Mouse (Mus musculus) erythroblast, embryonic 14.5 days (primary cell): ENCODE results near the gene Olfr951. TPM values are rescaled to one million over a fixed set of nuclear protein-coding genes. Genes with fewer than 3 reads are reported as not detected.

ENCODE experiments used
- H3K27me3 ChIP-seq: 2 replicates; pipeline ENCODE4 v1.6.1; 2012; ENCODE audit warnings: inconsistent platforms; ENCODE audit not compliant: control insufficient read depth
- H3K36me3 ChIP-seq: 2 replicates; pipeline ENCODE4 v1.6.1; 2012; ENCODE audit warnings: mild to moderate bottlenecking, inconsistent platforms; ENCODE audit not compliant: control insufficient read depth
- H3K4me1 ChIP-seq: 2 replicates; pipeline ENCODE4 v1.6.1; 2012; ENCODE audit warnings: inconsistent platforms; ENCODE audit not compliant: control insufficient read depth
- H3K4me3 ChIP-seq: replicated peaks from 2 replicates; pipeline ENCODE3; 2012; ENCODE audit warnings: moderate library complexity, mild to moderate bottlenecking, inconsistent platforms
- H3K9me3 ChIP-seq: 2 replicates; pipeline ENCODE4 v1.6.1; 2012; ENCODE audit warnings: low read length, inconsistent platforms, mixed read lengths; ENCODE audit not compliant: control insufficient read depth
- GATA1 ChIP-seq: IDR thresholded peaks from 2 replicates; pipeline ENCODE4 v1.6.1; 2012; ENCODE audit warnings: low read length, inconsistent platforms, mixed read lengths
- TAL1 ChIP-seq: IDR thresholded peaks from 3 replicates; pipeline ENCODE4 v1.6.1; 2012; ENCODE audit warnings: low read length, inconsistent platforms, mixed read lengths
- polyA plus RNA-seq: library from polyadenylated mRNA; stranded (reverse); fragments of >175 nt; gene quantifications from 2 replicates; pipeline ENCODE4 v1.2.3, GENCODE M21; 2012

The Olfr951 gene
- polyA plus RNA-seq = not detected in 2 replicates

DNA sequence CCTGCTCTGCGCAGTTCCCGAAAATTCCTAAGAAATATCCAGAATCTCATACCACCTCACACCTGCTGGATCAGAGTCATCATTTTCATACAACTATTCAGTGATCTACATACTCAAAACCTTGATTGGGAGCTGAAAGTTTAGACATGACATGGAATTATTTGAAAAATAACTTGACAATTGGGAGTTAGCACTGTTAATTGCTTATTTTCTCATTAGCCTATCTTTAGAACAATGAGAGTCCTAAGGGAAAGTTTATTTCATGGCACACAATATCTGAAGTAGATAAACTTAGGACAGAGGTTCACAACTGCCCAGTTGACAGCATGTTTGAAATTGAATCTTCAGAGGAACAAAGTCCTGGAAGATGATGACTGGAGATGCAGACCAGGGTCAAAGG lies at the start of gene Olfr951:
Olfr951 (plus strand) TSS at position 301 of the 400 bp plus-strand sequence.
- Histone ChIP-seq H3K27me3 (no peaks in the 10 kb centered on the region), H3K4me1 (no peaks in the 10 kb centered on the region), H3K9me3 (no peaks in the 10 kb centered on the region), H3K4me3 (no peak within 1 kb of the TSS), H3K36me3 (no peaks in the 10 kb centered on the region)
- TF ChIP-seq TAL1 (no peak), GATA1 (no peak)

DNA sequence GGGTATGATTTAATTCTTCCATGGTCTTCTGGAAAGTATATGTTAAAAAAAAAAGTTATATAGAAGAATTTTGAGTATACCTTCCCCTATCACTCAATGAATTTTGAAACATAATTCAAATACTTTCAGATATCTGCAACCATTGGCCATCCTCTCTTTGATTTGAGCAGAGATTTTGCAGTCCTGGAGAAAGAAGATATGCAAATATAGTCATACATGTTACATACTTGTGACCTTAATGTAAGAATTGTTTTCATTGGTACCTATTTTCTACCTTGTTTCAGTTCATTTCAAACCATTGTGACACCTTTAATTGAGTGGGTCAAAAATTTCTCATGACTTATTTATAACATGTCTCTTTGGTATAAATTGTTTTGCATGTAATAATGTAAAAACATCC lies 39.8 kb downstream of the Olfr951 start, which contains the start of gene Olfr952:
Olfr952 (minus strand) TSS at position 101 of the 400 bp plus-strand sequence.
- no peak for TF ChIP-seq TAL1
- no peak for TF ChIP-seq GATA1
- no peaks in the 10 kb centered on the region for H3K9me3 ChIP-seq
- no peaks in the 10 kb centered on the region for H3K27me3 ChIP-seq
- no peak within 1 kb of the TSS for H3K4me3 ChIP-seq
- no peaks in the 10 kb centered on the region for H3K4me1 ChIP-seq
- no peaks in the 10 kb centered on the region for H3K36me3 ChIP-seq

Other genes starting within 250 kb of the Olfr951 start
- gene Olfr943, start 221.1 kb upstream of the Olfr951 start, polyA plus RNA-seq = not detected in 2 replicates
- gene Olfr944, start 185.5 kb upstream of the Olfr951 start, polyA plus RNA-seq = not detected in 2 replicates
- gene Olfr1537, start 137.4 kb upstream of the Olfr951 start, polyA plus RNA-seq = not detected in 2 replicates
- not detected in 2 replicates for gene Olfr945, start 110.6 kb upstream of the Olfr951 start, polyA plus RNA-seq
- not detected in 2 replicates for gene Olfr948, start 61.4 kb upstream of the Olfr951 start, polyA plus RNA-seq
- gene Olfr952, start 39.7 kb downstream of the Olfr951 start, polyA plus RNA-seq = not detected in 2 replicates
- gene Olfr954, start 69.3 kb downstream of the Olfr951 start, polyA plus RNA-seq = not detected in 2 replicates
- not detected in 2 replicates for gene Olfr955, start 84.5 kb downstream of the Olfr951 start, polyA plus RNA-seq
- gene Olfr44, start 106.6 kb downstream of the Olfr951 start, polyA plus RNA-seq = not detected in 2 replicates
- gene Olfr957, start 128.4 kb downstream of the Olfr951 start, polyA plus RNA-seq = not detected in 2 replicates
- gene Olfr958, start 166.6 kb downstream of the Olfr951 start, polyA plus RNA-seq = 0.01 TPM in 1 of 2 replicates, not detected in the other
- gene Olfr959, start 188.2 kb downstream of the Olfr951 start, polyA plus RNA-seq = not detected in 2 replicates
- gene AW551984, start 217.0 kb downstream of the Olfr951 start, polyA plus RNA-seq = not detected in 2 replicates
- gene Olfr148, start 223.2 kb downstream of the Olfr951 start, polyA plus RNA-seq = not detected in 2 replicates
- not detected in 2 replicates for gene Olfr960, start 234.0 kb downstream of the Olfr951 start, polyA plus RNA-seq